Mouse (Mus musculus): Measurements from ENCODE around the gene Ctnna3. TPM values are rescaled to one million over a fixed set of nuclear protein-coding genes. Genes with fewer than 3 reads are reported as not detected.
"Not testable (repeated sequence)": the region's sequence is repeated elsewhere in the genome, so short reads cannot be mapped to it uniquely, and the experiment has no call there.

Ctnna3 gene
- total RNA-seq, 1 experiment from 2014 or later, result 1.3 TPM

- DNase-seq, result no peak
Observed at GRCm38 (mm10) chr10:64901726-64902125, 1471.8 kb downstream of the Ctnna3 start.

- DNase-seq, result no peak
Observed at GRCm38 (mm10) chr10:64940975-64941374, 1511.1 kb downstream of the Ctnna3 start.

DNA sequence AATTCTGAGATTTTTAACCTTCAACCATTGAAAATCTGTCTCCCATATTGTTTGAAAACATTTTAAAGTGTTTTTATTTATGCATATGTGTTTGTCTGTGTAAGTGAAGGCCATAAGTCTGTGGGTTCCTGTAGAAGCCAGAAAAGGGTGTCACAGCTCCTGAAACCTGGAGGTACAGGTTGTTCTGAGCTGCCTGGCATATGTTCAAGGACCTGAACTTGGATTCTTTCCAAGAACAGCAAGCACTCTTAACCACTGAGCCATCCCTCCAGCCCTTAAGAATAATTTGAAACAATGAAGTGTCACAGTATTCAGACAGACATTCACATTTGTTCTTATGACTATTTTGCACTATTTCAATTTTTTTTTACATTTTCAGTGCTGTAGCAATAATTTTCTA is 1528.5 kb downstream of the Ctnna3 start:
- no peak for DNase-seq

- DNase-seq, result no peak
Observed at GRCm38 (mm10) chr10:64992871-64993270, 1563.0 kb downstream of the Ctnna3 start.

- DNase-seq, result no peak
Observed at GRCm38 (mm10) chr10:65013525-65013924, 1583.6 kb downstream of the Ctnna3 start.

DNA sequence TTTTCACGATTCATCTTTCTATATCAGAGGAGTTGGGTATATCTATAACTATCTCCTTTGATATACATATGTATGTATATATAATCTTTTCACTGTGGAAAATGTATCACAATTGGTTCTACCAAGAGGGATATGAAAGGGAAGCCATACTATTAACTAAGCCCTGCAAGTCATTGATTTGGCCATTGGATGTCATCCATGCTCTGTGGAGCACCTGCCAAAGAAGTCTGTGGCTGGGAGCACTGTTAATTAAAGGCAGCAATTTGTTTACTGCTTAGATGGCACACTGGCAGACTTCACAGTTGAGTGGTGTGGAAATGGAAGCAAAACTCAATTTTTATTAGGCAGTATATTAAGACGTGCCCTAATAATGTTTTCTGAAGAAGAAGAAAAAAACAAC is 1592.8 kb downstream of the Ctnna3 start:
- DNase-seq, result no peak

DNA sequence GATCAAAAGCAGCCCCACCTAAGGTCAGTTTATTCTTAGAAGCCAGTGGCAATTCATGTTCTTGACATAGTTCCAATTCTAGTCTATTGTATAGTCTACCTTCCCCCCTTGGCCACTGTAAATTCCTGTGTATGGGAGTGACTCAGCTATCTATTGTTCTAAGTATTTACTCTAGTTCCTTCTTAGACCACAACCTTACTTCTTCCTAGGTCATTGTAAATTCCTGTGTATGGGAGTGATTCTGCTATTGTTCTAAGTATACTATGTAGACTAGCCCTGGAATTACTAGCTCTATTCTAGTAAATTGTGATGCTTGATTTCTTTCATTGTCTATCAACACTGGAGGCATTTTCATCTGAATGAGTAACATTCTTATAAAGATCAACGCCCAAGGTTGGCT is 1603.6 kb downstream of the Ctnna3 start:
- DNase-seq, result not testable (repeated sequence)

Other genes with a start within 250 kb of the Ctnna3 start
- 0.56 and 0.59 TPM in 2 replicates for gene Mypn, start 226.1 kb upstream of the Ctnna3 start, total RNA-seq (2021)
- 114 and 129 TPM in 2 replicates for gene Herc4, start 186.3 kb upstream of the Ctnna3 start, total RNA-seq (2021)
- 17.7 and 18.1 TPM in 2 replicates for gene Sirt1, start 48.4 kb upstream of the Ctnna3 start, total RNA-seq (2021)
- gene Dnajc12, start 47.7 kb upstream of the Ctnna3 start, total RNA-seq (2021), result 11.9 and 16.0 TPM in 2 replicates
- gene Gm7075, start 8.3 kb upstream of the Ctnna3 start, total RNA-seq (2021), result not detected in 2 replicates

Measured in adrenal gland, postnatal 14 days (tissue).